ENCODE assay signal across 8 mouse cellular contexts in genomic region chr8:71660325-71661120, GRCm38 (mm10). TPM values are rescaled to one million over a fixed set of nuclear protein-coding genes. Genes with fewer than 3 reads are reported as not detected.
DNase-seq lines count a peak whose midpoint lies in the region; ATAC-seq and TF ChIP-seq lines count a peak whose summit lies in the region.

No protein-coding gene starts in this region.

- WGBS in forebrain, embryonic 13.5 days: 8% methylated on average over 35 of the region's 36 CpGs
- WGBS in lung, embryonic 14.5 days: 8% methylated on average over 36 of the region's 36 CpGs

- H3K4me3 ChIP-seq in forebrain, embryonic 13.5 days: no peak overlapping the region
- H3K4me3 ChIP-seq in lung, embryonic 14.5 days (ENCODE audit: low read depth, low read length): no peak overlapping the region

- peaks cover 66% of the 10 kb centered on the region for H3K27me3 ChIP-seq in forebrain, embryonic 13.5 days
- H3K27me3 ChIP-seq in lung, embryonic 14.5 days (ENCODE audit: insufficient read depth, low read length): peaks cover 35% of the 10 kb centered on the region

- intact Hi-C loops in heart, postnatal 36 days (cut with DNase I): loop anchor here (1.0 to 2.0 kb wide), 3 partner anchors 64 to 220 kb away; no protein-coding TSS in a partner anchor

- H3K27ac ChIP-seq in forebrain, embryonic 13.5 days: no peak overlapping the region
- no peak overlapping the region for H3K27ac ChIP-seq in lung, embryonic 14.5 days (ENCODE audit: low read depth)

- H3K4me1 ChIP-seq in forebrain, embryonic 13.5 days: peaks cover 20% of the 10 kb centered on the region
- no peaks in the 10 kb centered on the region for H3K4me1 ChIP-seq in lung, embryonic 14.5 days (ENCODE audit: insufficient read depth)

- H3K4me2 ChIP-seq in forebrain, embryonic 13.5 days: peak overlapping the region; percentile 13; the same call in 1 of the 2 replicates
- no peak overlapping the region for H3K4me2 ChIP-seq in lung, embryonic 14.5 days

- peak; percentile 96 for TF ChIP-seq CTCF in lung, embryonic 14.5 days (IDR thresholded peaks at IDR 0.05; ENCODE audit: low read depth)

- H3K36me3 ChIP-seq in forebrain, embryonic 13.5 days (ENCODE audit: poor library complexity, severe bottlenecking): peaks cover 15% of the 10 kb centered on the region
- H3K36me3 ChIP-seq in lung, embryonic 14.5 days (ENCODE audit: insufficient read depth): no peaks in the 10 kb centered on the region

- ATAC-seq in forebrain, embryonic 13.5 days: peak; percentile 61
- ATAC-seq in lung, embryonic 14.5 days (ENCODE audit: insufficient read depth): peak; percentile 67
- peak; percentile 65 for ATAC-seq in neutrophil, adult 5-6 weeks (ENCODE audit: extremely low read depth, insufficient number of reproducible peaks, low FRiP score, poor library complexity, severe bottlenecking)

- no peak overlapping the region for H3K9ac ChIP-seq in forebrain, embryonic 13.5 days
- no peak overlapping the region for H3K9ac ChIP-seq in lung, embryonic 14.5 days

- no peaks in the 10 kb centered on the region for H3K9me3 ChIP-seq in forebrain, embryonic 13.5 days (replicated peaks)
- no peaks in the 10 kb centered on the region for H3K9me3 ChIP-seq in lung, embryonic 14.5 days (ENCODE audit: low read depth, low read length)

- peak; percentile 94 for DNase-seq in ES-CJ7 (ENCODE audit: low read depth, low spot score)
- DNase-seq in c-Kit-positive CD71-positive TER-119-positive erythroid progenitor cells, embryonic 14.5 days (ENCODE audit: low spot score): peak; percentile 84
- DNase-seq in heart, postnatal 36 days: peak; percentile 86 to 91
- peak; percentile 81 to 92 for DNase-seq in layer of hippocampus, adult 18-20 months (ENCODE audit: low spot score in 2 of 2)
- DNase-seq in lung, embryonic 14.5 days: peak; percentile 95
- peak; percentile 53 to 57 for DNase-seq in thymus, adult 18-20 months

RNA-seq across cellular contexts. Expression of gene Unc13a, which starts 11.0 kb away (rescaled TPM):
- 13.0 and 15.8 TPM in 2 replicates for polyA plus RNA-seq in forebrain, embryonic 13.5 days (2015; fragmentation: Nextera tagmentation; extraction: Ambion mirVana)
- under 1 TPM; 0.49 to 0.64 TPM for total RNA-seq in heart, postnatal 36 days (2021)
- 100 to 1,000 TPM; 226 to 246 TPM for total RNA-seq in layer of hippocampus, adult 18-20 months (2021)
- 0.46 and 0.64 TPM in 2 replicates for polyA plus RNA-seq in lung, embryonic 14.5 days (2014; fragmentation: Nextera tagmentation; extraction: Ambion mirVana)
- total RNA-seq in neutrophil, adult 5-6 weeks (2017): 0.12 TPM in 2 replicates

RNA-seq across cellular contexts. Expression of gene Jak3, which starts 15.6 kb away (rescaled TPM):
- polyA plus RNA-seq in forebrain, embryonic 13.5 days (2015; fragmentation: Nextera tagmentation; extraction: Ambion mirVana): 1.6 and 1.7 TPM in 2 replicates
- total RNA-seq in heart, postnatal 36 days (2021): 1 to 10 TPM; 8.2 to 8.6 TPM
- 1 to 10 TPM; 3.7 to 4.4 TPM for total RNA-seq in layer of hippocampus, adult 18-20 months (2021)
- 7.2 and 7.8 TPM in 2 replicates for polyA plus RNA-seq in lung, embryonic 14.5 days (2014; fragmentation: Nextera tagmentation; extraction: Ambion mirVana)
- 19.0 and 25.7 TPM in 2 replicates for total RNA-seq in neutrophil, adult 5-6 weeks (2017)

RNA-seq across cellular contexts. Expression of gene Insl3, which starts 28.5 kb away (rescaled TPM):
- polyA plus RNA-seq in forebrain, embryonic 13.5 days (2015; fragmentation: Nextera tagmentation; extraction: Ambion mirVana): 0.47 TPM in 1 of 2 replicates, not detected in the other
- total RNA-seq in heart, postnatal 36 days (2021): 1 to 10 TPM; 3.8 to 4.7 TPM
- total RNA-seq in layer of hippocampus, adult 18-20 months (2021): 1 to 10 TPM; 1.7 to 1.8 TPM
- 0.87 and 1.0 TPM in 2 replicates for polyA plus RNA-seq in lung, embryonic 14.5 days (2014; fragmentation: Nextera tagmentation; extraction: Ambion mirVana)
- 4.5 and 10.0 TPM in 2 replicates for total RNA-seq in neutrophil, adult 5-6 weeks (2017)

RNA-seq across cellular contexts. Expression of gene B3gnt3, which starts 41.1 kb away (rescaled TPM):
- 0.33 and 0.44 TPM in 2 replicates for polyA plus RNA-seq in forebrain, embryonic 13.5 days (2015; fragmentation: Nextera tagmentation; extraction: Ambion mirVana)
- 1 to 10 TPM; 6.5 to 7.5 TPM for total RNA-seq in heart, postnatal 36 days (2021)
- under 1 TPM; 0.33 to 0.59 TPM for total RNA-seq in layer of hippocampus, adult 18-20 months (2021)
- 2.1 and 2.3 TPM in 2 replicates for polyA plus RNA-seq in lung, embryonic 14.5 days (2014; fragmentation: Nextera tagmentation; extraction: Ambion mirVana)
- 0.58 and 0.86 TPM in 2 replicates for total RNA-seq in neutrophil, adult 5-6 weeks (2017)

RNA-seq across cellular contexts. Expression of gene Colgalt1, which starts 49.7 kb away (rescaled TPM):
- polyA plus RNA-seq in forebrain, embryonic 13.5 days (2015; fragmentation: Nextera tagmentation; extraction: Ambion mirVana): 37.5 and 39.9 TPM in 2 replicates
- 10 to 100 TPM; 40.2 to 45.2 TPM for total RNA-seq in heart, postnatal 36 days (2021)
- total RNA-seq in layer of hippocampus, adult 18-20 months (2021): 10 to 100 TPM; 53.7 to 54.1 TPM
- 87.5 and 90.5 TPM in 2 replicates for polyA plus RNA-seq in lung, embryonic 14.5 days (2014; fragmentation: Nextera tagmentation; extraction: Ambion mirVana)
- total RNA-seq in neutrophil, adult 5-6 weeks (2017): 92.2 and 92.5 TPM in 2 replicates

Comparison
In these comparisons a context has a peak if more than half of its experiments do, and no peak if none do; other contexts are left out.
1. RNA of gene Unc13a, which starts 11.0 kb away (total RNA-seq): 226 to 246 TPM in layer of hippocampus, adult 18-20 months; 0.49 to 0.64 TPM in heart, postnatal 36 days and 0.12 TPM in neutrophil, adult 5-6 weeks; every median in the first group is over 100 times any median in the second.
2. Peak in every context shown above with its lines, with median percentiles within 50 percentile points of each other: DNase-seq and ATAC-seq.